Mouse (Mus musculus): Measurements from ENCODE around the gene Gm21663. TPM values are rescaled to one million over a fixed set of nuclear protein-coding genes. Genes with fewer than 3 reads are reported as not detected.
"Not testable (repeated sequence)": the region's sequence is repeated elsewhere in the genome, so short reads cannot be mapped to it uniquely, and the experiment has no call there.

The Gm21663 gene
- polyA plus RNA-seq (2011; ENCODE audit: insufficient read depth, insufficient read length, low read depth, missing spikeins): not detected in 2 replicates

- H3K27me3 ChIP-seq (ENCODE audit: control insufficient read depth, insufficient read depth, low read length, poor library complexity, severe bottlenecking); H3K9me3 ChIP-seq (replicated peaks; ENCODE audit: control insufficient read depth, insufficient read depth, low read length, poor library complexity, severe bottlenecking); H3K36me3 ChIP-seq (ENCODE audit: control insufficient read depth, insufficient read depth, low read length, poor library complexity, severe bottlenecking); H3K27ac ChIP-seq (ENCODE audit: insufficient read depth, low read length); H3K4me1 ChIP-seq (ENCODE audit: control insufficient read depth, insufficient read depth, low read length); H3K4me3 ChIP-seq (ENCODE audit: low read depth, low read length); H3K9ac ChIP-seq (ENCODE audit: low read depth, poor library complexity, severe bottlenecking): not testable (repeated sequence)
Observed at GRCm38 (mm10) chr5:25942281-25942680, at the start of gene Gm21663. Gene Gm21663, minus strand, starts transcription at chr5:25942381.

GRCm38 (mm10) chr5:25988550-25988949 is 46.4 kb upstream of the Gm21663 start, which contains the start of gene Gm21698:
Gene Gm21698, minus strand, starts transcription at chr5:25988650.
- H3K4me3 ChIP-seq (ENCODE audit: low read depth, low read length); H3K27ac ChIP-seq (ENCODE audit: insufficient read depth, low read length); H3K9me3 ChIP-seq (replicated peaks; ENCODE audit: control insufficient read depth, insufficient read depth, low read length, poor library complexity, severe bottlenecking); H3K27me3 ChIP-seq (ENCODE audit: control insufficient read depth, insufficient read depth, low read length, poor library complexity, severe bottlenecking); H3K36me3 ChIP-seq (ENCODE audit: control insufficient read depth, insufficient read depth, low read length, poor library complexity, severe bottlenecking); H3K9ac ChIP-seq (ENCODE audit: low read depth, poor library complexity, severe bottlenecking); H3K4me1 ChIP-seq (ENCODE audit: control insufficient read depth, insufficient read depth, low read length): not testable (repeated sequence)

GRCm38 (mm10) chr5:25972563-25972962 is 30.4 kb upstream of the Gm21663 start, which contains the start of gene Gm21680:
Gene Gm21680, minus strand, starts transcription at chr5:25972663.
- not testable (repeated sequence) for H3K36me3 ChIP-seq (ENCODE audit: control insufficient read depth, insufficient read depth, low read length, poor library complexity, severe bottlenecking); H3K9me3 ChIP-seq (replicated peaks; ENCODE audit: control insufficient read depth, insufficient read depth, low read length, poor library complexity, severe bottlenecking); H3K4me1 ChIP-seq (ENCODE audit: control insufficient read depth, insufficient read depth, low read length); H3K4me3 ChIP-seq (ENCODE audit: low read depth, low read length); H3K27me3 ChIP-seq (ENCODE audit: control insufficient read depth, insufficient read depth, low read length, poor library complexity, severe bottlenecking); H3K9ac ChIP-seq (ENCODE audit: low read depth, poor library complexity, severe bottlenecking); H3K27ac ChIP-seq (ENCODE audit: insufficient read depth, low read length)

- H3K27me3 ChIP-seq (ENCODE audit: control insufficient read depth, insufficient read depth, low read length, poor library complexity, severe bottlenecking); H3K9me3 ChIP-seq (replicated peaks; ENCODE audit: control insufficient read depth, insufficient read depth, low read length, poor library complexity, severe bottlenecking); H3K4me1 ChIP-seq (ENCODE audit: control insufficient read depth, insufficient read depth, low read length); H3K36me3 ChIP-seq (ENCODE audit: control insufficient read depth, insufficient read depth, low read length, poor library complexity, severe bottlenecking); H3K27ac ChIP-seq (ENCODE audit: insufficient read depth, low read length); H3K9ac ChIP-seq (ENCODE audit: low read depth, poor library complexity, severe bottlenecking): not testable (repeated sequence)
- H3K4me3 ChIP-seq (ENCODE audit: low read depth, low read length): peak overlapping the region; percentile 22
Observed at GRCm38 (mm10) chr5:25957050-25957449, 14.9 kb upstream of the Gm21663 start.

- H3K4me3 ChIP-seq (ENCODE audit: low read depth, low read length): peak overlapping the region; percentile 22
- not testable (repeated sequence) for H3K27ac ChIP-seq (ENCODE audit: insufficient read depth, low read length); H3K9ac ChIP-seq (ENCODE audit: low read depth, poor library complexity, severe bottlenecking); H3K27me3 ChIP-seq (ENCODE audit: control insufficient read depth, insufficient read depth, low read length, poor library complexity, severe bottlenecking); H3K4me1 ChIP-seq (ENCODE audit: control insufficient read depth, insufficient read depth, low read length); H3K36me3 ChIP-seq (ENCODE audit: control insufficient read depth, insufficient read depth, low read length, poor library complexity, severe bottlenecking); H3K9me3 ChIP-seq (replicated peaks; ENCODE audit: control insufficient read depth, insufficient read depth, low read length, poor library complexity, severe bottlenecking)
Observed at GRCm38 (mm10) chr5:25956611-25957010, 14.4 kb upstream of the Gm21663 start.

- not testable (repeated sequence) for H3K9me3 ChIP-seq (replicated peaks; ENCODE audit: control insufficient read depth, insufficient read depth, low read length, poor library complexity, severe bottlenecking); H3K27ac ChIP-seq (ENCODE audit: insufficient read depth, low read length); H3K27me3 ChIP-seq (ENCODE audit: control insufficient read depth, insufficient read depth, low read length, poor library complexity, severe bottlenecking); H3K4me1 ChIP-seq (ENCODE audit: control insufficient read depth, insufficient read depth, low read length); H3K9ac ChIP-seq (ENCODE audit: low read depth, poor library complexity, severe bottlenecking); H3K4me3 ChIP-seq (ENCODE audit: low read depth, low read length); H3K36me3 ChIP-seq (ENCODE audit: control insufficient read depth, insufficient read depth, low read length, poor library complexity, severe bottlenecking)
Observed at GRCm38 (mm10) chr5:25954317-25954716, 12.1 kb upstream of the Gm21663 start, which contains the start of gene Gm21671. Gene Gm21671, minus strand, starts transcription at chr5:25954417.

GRCm38 (mm10) chr5:25945391-25945790 is 3.2 kb upstream of the Gm21663 start:
- not testable (repeated sequence) for H3K9me3 ChIP-seq (replicated peaks; ENCODE audit: control insufficient read depth, insufficient read depth, low read length, poor library complexity, severe bottlenecking); H3K27ac ChIP-seq (ENCODE audit: insufficient read depth, low read length); H3K27me3 ChIP-seq (ENCODE audit: control insufficient read depth, insufficient read depth, low read length, poor library complexity, severe bottlenecking); H3K9ac ChIP-seq (ENCODE audit: low read depth, poor library complexity, severe bottlenecking); H3K4me1 ChIP-seq (ENCODE audit: control insufficient read depth, insufficient read depth, low read length); H3K4me3 ChIP-seq (ENCODE audit: low read depth, low read length); H3K36me3 ChIP-seq (ENCODE audit: control insufficient read depth, insufficient read depth, low read length, poor library complexity, severe bottlenecking)
